Mouse (Mus musculus): ENCODE measurements around the gene H2-M10.6.

H2-M10.6 gene

DNA sequence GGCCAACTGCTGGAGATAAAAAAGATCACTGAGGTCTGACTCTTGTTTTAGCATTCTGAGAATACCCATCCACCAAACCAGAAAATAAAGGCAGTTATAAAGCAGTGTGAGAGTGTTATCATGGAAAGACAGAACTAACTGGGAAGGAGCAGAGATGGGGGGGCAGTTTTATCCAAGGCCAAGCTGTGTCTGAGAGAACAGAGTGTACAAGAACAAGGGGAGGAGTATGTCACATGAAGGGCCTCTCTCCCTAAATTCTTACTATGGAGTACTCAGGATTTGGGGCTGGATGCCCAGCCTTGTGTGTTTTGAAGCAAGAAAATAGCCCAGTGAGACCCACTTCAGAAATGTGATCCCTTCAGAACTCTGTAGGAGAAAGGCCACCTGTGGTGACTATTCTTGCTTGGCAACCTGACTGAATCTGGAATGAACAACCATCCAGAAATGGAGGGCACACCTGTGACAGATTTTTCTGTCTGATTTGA is 29.0 kb downstream of the H2-M10.6 start:
- no peak for DNase-seq (ENCODE audit: low spot score in 2 of 2)

DNA sequence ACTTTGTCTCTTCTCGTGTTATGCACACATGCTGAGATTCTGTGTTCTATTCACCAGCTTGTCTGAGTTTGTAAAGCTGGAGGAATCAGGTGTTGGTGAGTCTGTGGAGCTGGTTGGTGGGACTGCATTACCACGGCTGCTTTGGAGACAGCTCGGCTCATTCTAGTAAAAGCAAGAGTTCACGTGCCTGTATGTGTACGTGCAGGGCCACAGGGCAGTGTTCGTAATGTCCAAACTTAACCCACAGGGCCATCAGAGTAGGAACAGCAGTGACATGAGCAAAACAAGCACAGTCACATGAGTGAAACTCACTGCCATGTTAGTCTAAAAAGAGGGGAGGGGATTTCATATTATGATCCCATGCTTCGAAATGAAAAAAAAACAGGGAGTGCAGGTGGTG is 31.7 kb downstream of the H2-M10.6 start:
- DNase-seq (ENCODE audit: low spot score in 2 of 2), result no peak

DNA sequence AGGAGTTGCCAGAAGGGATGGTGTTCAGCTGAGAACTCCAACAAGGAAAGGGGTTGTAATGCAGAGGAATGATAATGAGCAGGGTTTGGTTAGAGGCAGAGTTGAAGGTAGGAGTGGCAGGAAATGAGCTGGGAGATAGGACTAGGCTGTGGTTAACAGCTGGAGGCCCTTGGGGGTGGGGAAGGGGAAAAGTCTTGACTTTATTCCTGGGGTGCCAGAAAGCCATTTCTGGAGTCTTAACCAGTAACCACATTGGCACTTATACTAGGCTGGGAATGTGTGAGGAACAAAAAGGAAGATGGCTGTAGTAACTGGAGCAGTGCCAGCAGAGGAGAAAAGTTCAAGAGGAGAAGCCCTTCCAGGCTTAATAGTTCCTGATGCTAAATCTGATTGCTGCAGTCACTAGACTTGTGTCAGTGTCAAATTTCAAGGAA is 32.3 kb downstream of the H2-M10.6 start:
- DNase-seq (ENCODE audit: low spot score in 2 of 2), result no peak

DNA sequence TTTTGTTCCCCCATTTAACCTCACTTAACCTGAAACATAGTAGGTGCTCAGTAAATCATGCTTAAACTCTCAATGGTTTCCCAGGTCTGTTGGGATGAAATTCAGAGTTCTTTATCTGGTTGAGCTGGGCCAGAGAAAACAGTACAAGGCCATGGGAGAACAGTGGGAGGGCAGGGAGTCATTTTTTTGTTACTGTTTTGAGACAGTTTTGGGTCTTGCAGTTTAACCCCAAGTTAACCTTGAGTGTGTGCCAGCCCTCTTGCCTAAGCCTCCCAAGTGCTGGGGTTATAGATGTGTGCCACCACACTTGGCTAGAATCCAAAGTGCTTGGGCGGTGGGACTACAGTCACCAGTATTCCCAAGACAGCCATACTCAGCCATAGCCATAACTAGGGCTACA is 32.8 kb downstream of the H2-M10.6 start:
- DNase-seq (ENCODE audit: low spot score in 2 of 2), result no peak

DNA sequence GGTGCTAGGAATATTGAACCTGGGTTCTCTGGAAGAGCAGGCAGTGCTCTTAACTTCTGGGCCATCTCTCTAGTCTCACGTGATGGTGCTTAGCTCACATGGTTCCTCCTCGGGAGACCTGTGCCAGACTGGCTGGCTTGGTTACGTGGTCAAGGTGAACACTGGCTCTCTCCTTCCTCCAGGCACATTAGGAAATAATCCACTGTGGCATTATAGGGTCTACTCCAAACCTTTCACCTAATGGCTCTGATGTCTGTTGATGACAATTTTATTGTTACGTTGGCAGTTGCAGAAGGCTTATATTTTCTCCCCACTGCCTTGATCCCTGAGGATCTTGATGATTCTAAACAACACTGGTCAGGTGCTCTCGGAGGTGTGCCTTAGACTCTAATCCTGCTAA is 36.9 kb downstream of the H2-M10.6 start:
- no peak for DNase-seq (ENCODE audit: low spot score in 2 of 2)

DNA sequence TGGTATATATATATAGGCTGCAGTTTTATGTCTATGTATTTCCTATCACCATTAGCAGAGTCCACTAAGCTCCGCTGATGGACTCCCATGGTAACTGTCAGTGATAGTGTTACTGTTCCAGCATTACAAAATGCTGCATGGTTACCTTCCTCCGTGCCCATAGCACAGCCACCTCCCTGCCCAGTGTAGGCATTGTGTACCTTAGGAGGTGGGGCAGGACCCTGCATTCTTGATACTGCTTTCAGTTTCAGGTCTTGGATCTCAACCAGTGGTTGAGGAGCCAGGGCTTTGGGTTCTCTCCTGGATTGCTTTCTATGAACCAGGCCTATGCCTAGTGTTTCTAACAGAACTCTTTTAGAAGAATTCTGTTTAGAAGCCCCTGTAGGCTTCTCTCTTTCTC is 38.0 kb downstream of the H2-M10.6 start:
- DNase-seq (ENCODE audit: low spot score in 2 of 2), result no peak

DNA sequence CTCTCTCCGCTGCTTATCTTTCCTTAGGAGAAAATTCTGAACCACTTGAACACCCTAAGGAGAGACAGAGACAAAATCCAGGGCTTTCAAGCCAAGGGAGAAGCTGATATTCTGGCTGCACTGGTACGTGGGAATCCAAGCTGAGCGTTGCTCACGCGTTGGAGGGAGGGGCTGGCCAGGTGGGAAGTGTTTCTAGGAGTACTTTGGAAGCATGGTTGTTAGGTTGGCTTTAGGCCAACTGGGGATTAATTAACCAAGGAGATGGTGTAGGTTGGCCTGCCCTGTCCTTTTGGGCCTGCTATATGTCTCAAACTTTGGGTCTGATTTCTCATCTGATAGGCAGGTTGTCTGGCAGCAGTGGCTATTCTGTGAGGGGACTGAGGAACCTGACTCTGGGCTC is 39.2 kb downstream of the H2-M10.6 start:
- DNase-seq (ENCODE audit: low spot score in 2 of 2), result no peak

DNA sequence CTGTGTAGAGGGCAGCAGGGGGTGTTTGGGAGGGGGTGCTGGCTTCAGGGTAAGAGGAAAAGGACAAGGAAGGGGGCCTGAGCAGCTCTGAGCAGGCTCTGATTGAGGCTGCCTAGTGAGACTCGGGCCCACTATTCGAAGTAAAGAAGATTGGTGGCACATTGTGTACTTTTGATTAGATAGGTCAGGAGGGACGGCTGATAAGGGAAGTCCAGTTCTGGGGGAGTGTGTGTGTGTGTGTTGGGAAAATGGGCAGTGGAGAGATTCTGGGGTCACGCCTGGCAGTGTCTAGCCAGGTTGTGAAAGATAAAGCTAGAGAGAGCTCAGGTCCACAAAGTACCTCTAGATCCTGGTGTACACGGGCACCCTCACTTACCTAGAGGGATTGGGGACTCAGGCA is 39.7 kb downstream of the H2-M10.6 start:
- DNase-seq (ENCODE audit: low spot score in 2 of 2), result no peak

DNA sequence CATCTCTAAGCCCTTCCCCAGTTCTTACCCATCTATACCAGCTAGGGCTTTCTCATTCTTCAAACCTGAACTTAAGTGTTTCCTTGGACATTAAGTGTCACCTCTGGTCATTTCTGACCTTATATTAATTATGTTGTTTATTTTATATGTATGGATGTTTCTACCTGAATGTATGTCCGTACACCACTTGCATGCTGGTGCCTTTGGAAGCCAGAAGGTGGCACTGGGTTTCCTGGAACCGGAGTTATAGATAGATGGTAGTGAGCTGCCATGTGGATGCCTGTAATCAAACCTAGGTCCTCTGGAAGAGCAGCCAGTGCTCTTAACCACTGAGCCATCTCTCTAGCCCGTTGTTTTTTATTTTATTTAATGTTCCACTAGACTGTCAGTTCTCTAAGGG is 43.5 kb downstream of the H2-M10.6 start:
- no peak for DNase-seq (ENCODE audit: low spot score in 2 of 2)

DNA sequence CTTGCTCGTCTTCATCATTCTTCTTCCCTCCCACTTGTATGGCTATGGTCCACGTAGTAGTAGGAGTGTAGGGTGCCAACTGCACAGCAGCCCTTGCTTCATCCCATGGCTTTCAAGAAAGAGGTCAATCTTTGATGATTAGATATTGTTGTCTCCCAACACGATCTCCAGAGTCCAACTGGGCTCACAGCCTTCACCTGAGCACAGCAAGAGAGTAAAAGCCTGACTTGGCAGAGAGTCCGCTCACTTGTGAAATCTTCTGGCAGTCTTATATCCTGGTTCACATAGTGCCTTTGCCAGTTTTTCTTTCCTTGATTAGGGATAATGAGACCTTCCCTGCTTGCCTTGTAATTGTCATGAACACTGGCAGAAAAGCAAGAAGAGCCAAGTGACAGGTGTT is 44.3 kb downstream of the H2-M10.6 start:
- DNase-seq (ENCODE audit: low spot score in 2 of 2), result peak in 1 of 2 experiments; percentile 31

DNA sequence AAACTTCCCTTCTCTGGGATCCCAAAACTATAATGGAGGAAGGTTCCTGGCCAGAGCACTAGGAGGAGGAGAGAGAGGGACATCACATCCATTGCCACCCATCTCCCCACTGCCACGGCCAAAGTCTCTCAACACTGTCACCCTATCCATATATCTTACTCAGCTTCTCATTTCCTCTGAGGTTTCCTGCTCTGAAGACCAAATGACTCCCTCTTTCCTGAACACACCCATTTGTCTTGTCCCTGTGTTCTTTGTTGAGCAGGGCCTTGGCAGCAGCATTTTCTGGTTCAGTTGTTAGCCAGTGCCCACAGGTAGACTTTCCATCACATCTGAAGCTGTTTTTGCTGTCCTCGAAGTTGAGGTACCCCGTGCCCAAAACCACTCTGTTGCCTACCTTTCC is 46.2 kb downstream of the H2-M10.6 start:
- DNase-seq (ENCODE audit: low spot score in 2 of 2), result no peak

DNA sequence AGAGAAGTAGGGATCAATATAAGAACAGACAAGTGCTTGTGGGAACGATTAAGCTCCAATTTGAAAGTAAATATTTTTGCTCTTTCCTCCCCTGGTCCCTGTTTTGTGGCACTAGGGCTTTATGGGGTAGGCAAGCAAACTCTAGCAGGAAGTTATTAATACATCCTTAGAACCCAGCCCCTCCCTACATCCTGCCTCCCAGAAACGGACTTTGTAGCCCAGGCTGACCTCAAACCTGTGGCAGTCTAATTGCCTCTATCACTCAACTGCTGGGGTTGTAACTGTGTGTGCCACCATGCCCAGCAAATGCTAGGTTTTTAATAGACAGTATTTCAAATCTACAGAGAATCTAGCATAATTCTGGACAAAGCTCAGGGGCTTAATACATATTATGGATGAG is 49.7 kb downstream of the H2-M10.6 start:
- no peak for DNase-seq (ENCODE audit: low spot score in 2 of 2)
